ENCODE assay signal across 8 mouse cellular contexts in genomic region chr11:32349284-32349953, GRCm38 (mm10). TPM values are rescaled to one million over a fixed set of nuclear protein-coding genes. Genes with fewer than 3 reads are reported as not detected.
DNase-seq lines count a peak whose midpoint lies in the region; ATAC-seq lines count a peak whose summit lies in the region.

No protein-coding gene starts in this region.

- H3K36me3 ChIP-seq in embryonic facial prominence, embryonic 14.5 days (ENCODE audit: control insufficient read depth, insufficient read depth, low read length) = peaks cover 28% of the 10 kb centered on the region
- peaks cover 10% of the 10 kb centered on the region; the same call in 1 of the 2 replicates for H3K36me3 ChIP-seq in hindbrain, embryonic 15.5 days

- peak; percentile 33 for DNase-seq in MEL-GATA-1-ER (ENCODE audit: extremely low read depth, low read depth)
- peak; percentile 65 for DNase-seq in embryonic facial prominence, embryonic 14.5 days (ENCODE audit: low spot score)
- DNase-seq in lung, postnatal 4 days = peak; percentile 49 to 58
- DNase-seq in retina, postnatal 1 day = no peak
- no peak for DNase-seq in thymus, postnatal 25 days
- DNase-seq in cerebellum, adult 8-10 months = no peak
- no peak for DNase-seq in adrenal gland, postnatal 14 days

- ATAC-seq in embryonic facial prominence, embryonic 14.5 days (ENCODE audit: low read depth) = 0 out of 2 replicates have a peak, but pooled peaks have one; percentile 30
- ATAC-seq in hindbrain, embryonic 15.5 days (ENCODE audit: low FRiP score, low read depth) = no peak

- peak overlapping the region; percentile 83 for H3K4me3 ChIP-seq in embryonic facial prominence, embryonic 14.5 days (ENCODE audit: low read depth, low read length)
- peak overlapping the region; percentile 94 for H3K4me3 ChIP-seq in hindbrain, embryonic 15.5 days

- WGBS in embryonic facial prominence, embryonic 14.5 days = 48% methylated on average over 13 of the region's 13 CpGs
- WGBS in hindbrain, embryonic 15.5 days = 53% methylated on average over 13 of the region's 13 CpGs

- H3K4me2 ChIP-seq in embryonic facial prominence, embryonic 14.5 days (ENCODE audit: low read depth, low read length) = peak overlapping the region; percentile 73
- H3K4me2 ChIP-seq in hindbrain, embryonic 15.5 days = peak overlapping the region; percentile 95

- peak overlapping the region; percentile 97 for H3K9ac ChIP-seq in embryonic facial prominence, embryonic 14.5 days (ENCODE audit: low read depth, low read length)
- peak overlapping the region; percentile 35; the same call in 1 of the 2 replicates for H3K9ac ChIP-seq in hindbrain, embryonic 15.5 days

- H3K27me3 ChIP-seq in embryonic facial prominence, embryonic 14.5 days (replicated peaks; ENCODE audit: control insufficient read depth, insufficient read depth, low read length) = no peaks in the 10 kb centered on the region
- H3K27me3 ChIP-seq in hindbrain, embryonic 15.5 days = no peaks in the 10 kb centered on the region

- peaks cover 11% of the 10 kb centered on the region; the same call in 1 of the 2 replicates for H3K4me1 ChIP-seq in embryonic facial prominence, embryonic 14.5 days (ENCODE audit: control insufficient read depth, insufficient read depth, low read length)
- peaks cover 46% of the 10 kb centered on the region for H3K4me1 ChIP-seq in hindbrain, embryonic 15.5 days (replicated peaks)

- peak overlapping the region; percentile 87 for H3K27ac ChIP-seq in embryonic facial prominence, embryonic 14.5 days (replicated peaks; ENCODE audit: low read depth, low read length)
- H3K27ac ChIP-seq in hindbrain, embryonic 15.5 days (replicated peaks) = 0 out of 2 replicates have a peak overlapping the region, but pooled peaks have one; percentile 14

- H3K9me3 ChIP-seq in embryonic facial prominence, embryonic 14.5 days (ENCODE audit: control insufficient read depth, low read length) = no peaks in the 10 kb centered on the region
- no peaks in the 10 kb centered on the region for H3K9me3 ChIP-seq in hindbrain, embryonic 15.5 days

RNA-seq across cellular contexts. Expression of gene Sh3pxd2b, which starts 1.8 kb away (rescaled TPM):
- polyA plus RNA-seq in embryonic facial prominence, embryonic 14.5 days (2014; fragmentation: Nextera tagmentation; extraction: Ambion mirVana) = 28.7 and 31.3 TPM in 2 replicates
- polyA plus RNA-seq in hindbrain, embryonic 15.5 days (2015; fragmentation: Nextera tagmentation; extraction: Ambion mirVana) = 20.8 and 21.1 TPM in 2 replicates
- 8.9 and 11.1 TPM in 2 replicates for total RNA-seq in adrenal gland, postnatal 14 days (2021)

RNA-seq across cellular contexts. Expression of gene Hbq1a, which starts 49.5 kb away (rescaled TPM):
- 1.0 and 1.8 TPM in 2 replicates for polyA plus RNA-seq in embryonic facial prominence, embryonic 14.5 days (2014; fragmentation: Nextera tagmentation; extraction: Ambion mirVana)
- polyA plus RNA-seq in hindbrain, embryonic 15.5 days (2015; fragmentation: Nextera tagmentation; extraction: Ambion mirVana) = 0.83 and 2.3 TPM in 2 replicates
- 1.0 TPM in 1 of 2 replicates, not detected in the other for total RNA-seq in adrenal gland, postnatal 14 days (2021)

RNA-seq across cellular contexts. Expression of gene Hba-a2, which starts 53.1 kb away (rescaled TPM):
- polyA plus RNA-seq in embryonic facial prominence, embryonic 14.5 days (2014; fragmentation: Nextera tagmentation; extraction: Ambion mirVana) = 15,250 and 18,270 TPM in 2 replicates
- polyA plus RNA-seq in hindbrain, embryonic 15.5 days (2015; fragmentation: Nextera tagmentation; extraction: Ambion mirVana) = 6,860 and 8,722 TPM in 2 replicates
- 8,335 and 10,867 TPM in 2 replicates for total RNA-seq in adrenal gland, postnatal 14 days (2021)

Comparison
In these comparisons a context has a peak if more than half of its experiments do, and no peak if none do; other contexts are left out.
1. DNase-seq: peak in MEL-GATA-1-ER (single experiment), embryonic facial prominence, embryonic 14.5 days (single experiment) and lung, postnatal 4 days (2 of 2); none in retina, postnatal 1 day (single experiment), thymus, postnatal 25 days (single experiment), cerebellum, adult 8-10 months (single experiment) and adrenal gland, postnatal 14 days (single experiment).